Mouse (Mus musculus): ENCODE results near the gene Dvl3.

DNA sequence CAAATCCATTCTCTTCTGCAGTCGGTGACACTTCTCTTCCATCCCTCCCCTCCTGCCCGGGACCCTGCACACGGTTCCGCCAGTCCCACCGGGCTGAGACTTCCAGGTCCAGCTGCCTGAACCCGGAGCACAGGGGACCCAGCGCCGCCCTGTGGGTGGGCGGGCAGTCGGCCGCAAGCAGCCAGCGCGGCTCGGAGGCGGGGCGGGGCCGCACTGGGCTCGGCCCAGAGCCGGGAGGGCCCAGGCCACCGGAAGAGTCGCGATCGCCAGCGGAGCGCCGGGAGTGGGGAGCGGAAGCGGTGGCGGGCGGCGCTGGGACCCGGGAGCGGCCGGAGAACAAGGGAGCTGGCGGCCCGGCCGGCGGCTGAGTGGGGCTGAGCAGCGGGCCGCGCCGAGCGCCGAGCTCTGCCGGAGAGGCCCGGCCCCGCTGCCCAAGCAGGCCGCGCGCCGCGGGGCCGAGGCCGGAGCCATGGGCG is at the start of gene Dvl3:
- TF ChIP-seq MEF2A (IDR thresholded peaks at IDR 0.05; ENCODE audit: extremely low read depth, insufficient replicate concordance, low read depth, low read length, poor library complexity, severe bottlenecking) (no peak), POLR2A (IDR thresholded peaks at IDR 0.05; ENCODE audit: control insufficient read depth in 1 of 2, insufficient read depth in 1 of 2, low read depth in 1 of 2, low read length in 2 of 2, poor library complexity in 1 of 2) (peak; percentile 58 to 69), BHLHE40 (IDR thresholded peaks at IDR 0.05; ENCODE audit: borderline replicate concordance, low read depth, low read length) (no peak), TCF12 (IDR thresholded peaks at IDR 0.05; ENCODE audit: low read depth, low read length) (peak; percentile 46), CTCF (IDR thresholded peaks at IDR 0.05 in 2 of 3, conservative IDR thresholded peaks at IDR 0.05 in 1 of 3; ENCODE audit: control insufficient read depth in 1 of 3, insufficient read depth in 1 of 3, low read depth in 2 of 3, low read length in 3 of 3, poor library complexity in 1 of 3, severe bottlenecking in 1 of 3) (peak in 2 of 3 experiments; percentile 38 to 55; a peak in 4 of 6 replicates), MXI1 (IDR thresholded peaks at IDR 0.05; ENCODE audit: low read depth, low read length) (peak; percentile 36; the same call in 1 of the 2 replicates), MAX (IDR thresholded peaks at IDR 0.05; ENCODE audit: low read length) (no peak)

All from MEL (cell line).